Mouse (Mus musculus): Measurements from ENCODE around the gene Cox10. TPM values are rescaled to one million over a fixed set of nuclear protein-coding genes. Genes with fewer than 3 reads are reported as not detected.

Gene Cox10
- total RNA-seq, 2 experiments from 2014 or later = 32.2 to 38.3 TPM

GRCm38 (mm10) chr11:63913936-63914335 is 165.3 kb downstream of the Cox10 start:
- no peak for DNase-seq

Other genes with a start within 250 kb of the Cox10 start
- 1 to 10 TPM; 5.4 to 9.6 TPM for gene Hs3st3b1, start 157.2 kb downstream of the Cox10 start, total RNA-seq (2021)

Data from adrenal gland, postnatal 10 days (tissue).